Mouse (Mus musculus) lung, postnatal 0 days (tissue): ENCODE results near the gene Slamf1. TPM values are rescaled to one million over a fixed set of nuclear protein-coding genes. Genes with fewer than 3 reads are reported as not detected.

Experiments
- ATAC-seq: fragments of 200-750 bp; cut with Nextera tagmentation; 2 replicates; pipeline ENCODE4 v1.8.0; 2017; ENCODE audit warnings: moderate library complexity
- DNase-seq: peaks from one replicate; pipeline ENCODE4 v3.0.0-alpha.2; 2016; ENCODE audit warnings: low spot score
- H3K27ac ChIP-seq: fragments of 300-500 bp; sonication (generic); 2 replicates; pipeline ENCODE4 v1.5.1; 2014; ENCODE audit warnings: antibody characterized with exemption, mild to moderate bottlenecking, low read length, mixed read lengths
- H3K27me3 ChIP-seq: fragments of 300-500 bp; sonication (generic); replicated peaks from 2 replicates; pipeline ENCODE4 v1.6.1; 2014; ENCODE audit warnings: low read length, mixed read lengths; ENCODE audit not compliant: insufficient read depth
- H3K36me3 ChIP-seq: fragments of 300-500 bp; sonication (generic); 2 replicates; pipeline ENCODE4 v1.6.1; 2014; ENCODE audit warnings: low read length, mixed read lengths; ENCODE audit not compliant: insufficient read depth
- H3K4me1 ChIP-seq: fragments of 300-500 bp; sonication (generic); 2 replicates; pipeline ENCODE4 v1.6.1; 2014; ENCODE audit warnings: antibody characterized with exemption, low read depth, low read length, mixed read lengths; ENCODE audit not compliant: insufficient read depth
- H3K4me2 ChIP-seq: fragments of 300-500 bp; sonication (generic); replicated peaks from 2 replicates; pipeline ENCODE4 v1.6.1; 2014; ENCODE audit warnings: low read depth, mild to moderate bottlenecking, low read length, moderate library complexity, mixed read lengths
- H3K4me3 ChIP-seq: fragments of 300-500 bp; sonication (generic); 2 replicates; pipeline ENCODE4 v1.5.1; 2014; ENCODE audit warnings: low read depth, low read length
- H3K9ac ChIP-seq: fragments of 300-500 bp; sonication (generic); replicated peaks from 2 replicates; pipeline ENCODE4 v1.6.1; 2014; ENCODE audit warnings: low read depth, mild to moderate bottlenecking
- H3K9me3 ChIP-seq: fragments of 300-500 bp; sonication (generic); 2 replicates; pipeline ENCODE4 v1.6.1; 2016; ENCODE audit warnings: low read length, mixed read lengths
- CTCF ChIP-seq: IDR thresholded peaks from 2 replicates; pipeline ENCODE4 v1.5.1; 2016; ENCODE audit warnings: antibody characterized with exemption, mild to moderate bottlenecking
- EP300 ChIP-seq: IDR thresholded peaks from 2 replicates; pipeline ENCODE4 v1.6.1; 2016; ENCODE audit warnings: antibody characterized with exemption, mild to moderate bottlenecking, control low read depth
- WGBS: fragments of 180-500 bp; shearing (Covaris S2); extraction: QIAGEN DNeasy Blood & Tissue Kit; methylation state at CpG from one replicate; pipeline ENCODE4 v1.1.7; 2014; 5-methylcytosine and 5-hydroxymethylcytosine counted together
- polyA plus RNA-seq: library from polyadenylated mRNA; unstranded; fragments of >200 nt; fragmentation: Nextera tagmentation; extraction: Ambion mirVana; gene quantifications from 2 replicates; pipeline ENCODE4 v1.2.1, GENCODE M21; 2015

Slamf1 gene
- 1.0 and 1.1 TPM in 2 replicates for polyA plus RNA-seq

DNA sequence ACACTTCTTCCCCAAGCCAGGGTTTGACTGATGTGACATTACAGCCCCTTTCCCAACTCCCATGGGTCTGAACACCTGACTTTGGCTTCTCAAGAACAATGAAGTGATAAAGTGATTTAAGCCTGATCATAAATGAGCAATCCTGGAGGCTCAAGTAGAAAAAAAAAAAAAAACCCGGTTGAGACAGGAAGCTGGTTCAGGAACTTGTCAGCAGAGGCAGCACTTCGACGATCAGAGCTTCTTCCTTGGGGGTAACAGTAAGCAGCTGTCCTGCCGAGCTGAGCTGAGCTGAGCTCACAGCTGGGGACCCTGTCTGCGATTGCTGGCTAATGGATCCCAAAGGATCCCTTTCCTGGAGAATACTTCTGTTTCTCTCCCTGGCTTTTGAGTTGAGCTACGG, at the start of gene Slamf1:
TSS of gene Slamf1 (plus strand) at position 230 of the 400 bp plus-strand sequence.
- no peak within 1 kb of the TSS for H3K9ac ChIP-seq
- no peak within 1 kb of the TSS for H3K4me3 ChIP-seq
- DNase-seq (no peak), ATAC-seq (no peak)
- H3K9me3 ChIP-seq, result no peaks in the 10 kb centered on the region
- no peak within 1 kb of the TSS for H3K27ac ChIP-seq
- H3K36me3 ChIP-seq, result no peaks in the 10 kb centered on the region
- no peaks in the 10 kb centered on the region for H3K4me1 ChIP-seq
- H3K27me3 ChIP-seq, result no peaks in the 10 kb centered on the region
- TF ChIP-seq CTCF, result no peak
- H3K4me2 ChIP-seq, result no peak within 1 kb of the TSS
- WGBS, result 24% methylated on average over 6 of the region's 6 CpGs

DNA sequence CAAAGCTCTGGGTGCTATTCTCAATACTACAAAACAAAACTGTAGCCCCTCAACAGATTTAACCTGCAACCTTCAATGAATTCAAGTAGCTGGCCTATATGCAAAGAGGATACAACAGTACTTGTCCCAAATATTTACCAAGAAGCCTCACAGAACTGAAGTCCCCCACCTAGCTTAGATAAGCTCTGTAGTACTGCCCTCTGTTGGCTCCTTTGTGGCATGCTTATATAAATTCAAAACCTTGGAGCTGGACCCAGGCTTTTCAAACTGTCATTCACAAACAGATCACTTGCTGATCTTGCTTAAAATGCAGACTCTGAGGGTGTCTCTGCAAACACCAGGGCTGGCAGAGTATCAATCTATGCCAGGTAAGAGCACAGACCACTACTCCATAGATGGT, 35.7 kb upstream of the Slamf1 start:
- no peak overlapping the region for H3K27ac ChIP-seq
- DNase-seq, result no peak
- no peak overlapping the region for H3K9ac ChIP-seq
- H3K36me3 ChIP-seq, result no peaks in the 10 kb centered on the region
- TF ChIP-seq EP300 (no peak), CTCF (no peak)
- no peaks in the 10 kb centered on the region for H3K9me3 ChIP-seq
- no peak overlapping the region for H3K4me3 ChIP-seq
- H3K27me3 ChIP-seq, result no peaks in the 10 kb centered on the region
- H3K4me1 ChIP-seq, result no peaks in the 10 kb centered on the region
- no peak overlapping the region for H3K4me2 ChIP-seq
- ATAC-seq, result no peak

DNA sequence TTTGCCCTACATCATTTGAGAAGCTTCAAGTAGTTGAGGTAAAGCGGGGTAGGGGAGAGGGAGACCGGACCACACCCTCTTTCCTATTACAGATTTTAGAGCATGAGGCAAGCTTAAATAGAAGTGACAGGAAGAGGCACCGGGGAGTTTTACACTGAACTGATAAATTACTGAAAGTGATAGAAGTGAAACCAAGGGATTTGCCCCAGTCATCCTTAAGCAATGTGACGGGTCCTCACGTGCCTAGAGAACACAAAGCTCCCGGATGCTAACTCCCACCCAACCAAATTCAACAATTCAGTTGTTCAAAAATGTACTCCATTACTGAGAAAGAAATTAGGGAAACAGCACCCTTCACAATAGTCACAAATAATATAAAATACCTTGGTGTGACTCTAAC, 32.0 kb upstream of the Slamf1 start:
- Histone ChIP-seq H3K9ac (no peak overlapping the region), H3K27ac (no peak overlapping the region), H3K4me3 (no peak overlapping the region), H3K4me1 (no peaks in the 10 kb centered on the region), H3K27me3 (no peaks in the 10 kb centered on the region), H3K4me2 (no peak overlapping the region), H3K9me3 (no peaks in the 10 kb centered on the region), H3K36me3 (no peaks in the 10 kb centered on the region)
- ATAC-seq (no peak), DNase-seq (no peak)
- 72% methylated on average over 6 of the region's 6 CpGs for WGBS
- no peak for TF ChIP-seq EP300
- TF ChIP-seq CTCF, result no peak

DNA sequence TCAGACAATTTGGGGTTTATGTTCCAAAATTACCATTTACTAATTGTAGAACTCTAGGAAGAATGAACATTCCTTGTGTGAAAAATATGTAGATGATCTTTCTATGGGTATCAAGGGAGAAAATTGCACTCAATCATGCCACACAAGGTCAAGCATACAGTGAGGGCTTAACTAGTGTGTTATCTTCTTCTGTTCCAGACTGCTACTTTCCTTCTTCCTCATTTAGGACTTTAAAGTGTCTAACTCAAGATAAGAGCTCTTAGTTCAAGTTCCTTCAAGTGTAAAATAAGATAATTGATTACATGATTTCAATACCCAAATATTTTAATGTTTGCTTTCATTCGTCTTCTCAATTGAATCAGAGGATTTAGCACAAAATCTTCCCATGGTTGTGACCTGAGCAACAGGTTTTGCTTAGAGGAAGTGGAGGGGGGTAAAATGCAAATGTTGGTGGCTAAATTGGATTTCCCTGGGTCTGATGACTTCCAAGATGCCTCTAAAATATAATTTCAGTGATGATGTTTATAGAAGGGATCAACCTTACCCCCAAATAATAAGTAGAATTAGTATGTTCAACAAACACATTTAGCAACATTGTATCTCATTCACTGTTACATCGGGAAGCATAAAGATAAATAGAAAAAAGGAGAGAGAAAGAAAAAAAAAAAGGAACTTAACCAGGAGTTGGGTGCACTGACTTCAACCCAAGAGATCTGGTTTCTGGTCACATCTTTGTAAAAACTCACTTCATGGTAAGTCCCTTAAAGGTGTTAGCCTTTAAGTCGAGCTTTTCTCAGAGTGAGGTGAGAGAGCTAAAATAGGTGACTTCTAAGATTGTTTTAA, 18.6 kb upstream of the Slamf1 start:
- Histone ChIP-seq H3K27me3 (no peaks in the 10 kb centered on the region), H3K4me1 (no peaks in the 10 kb centered on the region), H3K36me3 (no peaks in the 10 kb centered on the region), H3K9me3 (no peaks in the 10 kb centered on the region), H3K27ac (no peak overlapping the region), H3K4me3 (no peak overlapping the region), H3K9ac (no peak overlapping the region), H3K4me2 (no peak overlapping the region)
- WGBS, result 80% methylated on average over 3 of the region's 3 CpGs
- DNase-seq, result no peak
- ATAC-seq, result no peak
- TF ChIP-seq EP300, result no peak
- TF ChIP-seq CTCF, result no peak

DNA sequence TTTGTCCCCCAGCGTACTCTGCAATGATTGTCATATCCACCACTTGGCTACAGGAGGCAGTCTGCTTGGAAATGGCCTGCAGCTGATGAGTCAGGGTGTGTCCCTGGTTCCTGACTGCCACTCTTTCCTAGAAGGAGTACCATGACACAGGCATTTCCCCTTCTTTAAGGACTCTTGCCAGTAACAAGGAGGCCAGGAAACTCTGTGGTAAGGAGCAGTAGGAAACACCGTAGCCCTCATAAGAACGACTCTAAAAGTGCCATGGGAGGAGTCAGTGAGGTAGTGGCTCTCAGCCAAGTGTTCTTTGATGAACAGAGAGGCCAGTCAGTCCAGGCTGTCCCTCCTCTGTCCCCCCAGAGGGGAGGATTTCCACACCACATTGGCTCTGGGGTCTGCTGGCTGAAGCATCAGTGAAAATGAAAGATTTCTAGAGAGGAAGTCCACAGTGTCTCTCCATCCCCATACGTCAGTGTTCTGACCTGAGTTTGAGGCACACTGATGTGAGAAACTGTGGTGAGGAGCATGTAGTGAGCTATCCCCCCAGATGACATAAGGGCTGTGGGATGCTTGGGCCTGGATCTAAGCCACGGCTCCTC, 5.0 kb upstream of the Slamf1 start:
- DNase-seq (peak; percentile 24), ATAC-seq (0 out of 2 replicates have a peak, but pooled peaks have one; percentile 16)
- Histone ChIP-seq H3K4me3 (no peak overlapping the region), H3K9me3 (no peaks in the 10 kb centered on the region), H3K27me3 (no peaks in the 10 kb centered on the region), H3K36me3 (no peaks in the 10 kb centered on the region), H3K4me2 (no peak overlapping the region), H3K4me1 (no peaks in the 10 kb centered on the region), H3K27ac (no peak overlapping the region), H3K9ac (no peak overlapping the region)
- no peak for TF ChIP-seq CTCF
- TF ChIP-seq EP300, result no peak
- 33% methylated on average over 5 of the region's 5 CpGs for WGBS

DNA sequence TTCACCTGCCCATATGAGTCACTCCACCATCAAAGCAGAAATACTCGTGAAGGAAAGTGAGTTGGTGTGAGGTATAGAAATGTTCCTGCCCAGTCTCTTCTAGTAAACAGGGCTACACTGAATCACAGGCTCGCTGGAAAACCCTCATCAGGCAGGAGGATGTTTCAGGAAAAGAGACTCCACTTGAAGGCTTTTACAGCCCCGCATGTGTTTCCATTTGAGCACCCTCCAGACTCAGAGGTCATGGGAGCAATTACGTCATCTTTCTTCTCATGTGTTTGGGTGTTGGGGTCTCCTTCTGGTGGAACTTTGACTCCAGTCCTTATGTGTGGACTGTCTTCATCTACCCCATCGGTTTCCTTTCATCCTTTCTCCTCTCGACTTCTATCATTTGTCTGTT, 4.1 kb downstream of the Slamf1 start:
- no peak overlapping the region for H3K9ac ChIP-seq
- no peaks in the 10 kb centered on the region for H3K9me3 ChIP-seq
- H3K4me1 ChIP-seq, result no peaks in the 10 kb centered on the region
- no peak for TF ChIP-seq EP300
- no peak for TF ChIP-seq CTCF
- H3K4me3 ChIP-seq, result no peak overlapping the region
- H3K4me2 ChIP-seq, result no peak overlapping the region
- H3K27ac ChIP-seq, result no peak overlapping the region
- H3K27me3 ChIP-seq, result no peaks in the 10 kb centered on the region
- DNase-seq (no peak), ATAC-seq (no peak)
- H3K36me3 ChIP-seq, result no peaks in the 10 kb centered on the region
- 64% methylated on average over 6 of the region's 6 CpGs for WGBS
